Mouse (Mus musculus) brain, embryonic 14.5 days (tissue): ENCODE measurements around the gene Upk3a. TPM values are rescaled to one million over a fixed set of nuclear protein-coding genes. Genes with fewer than 3 reads are reported as not detected.
A peak's percentile ranks its signal among the peaks of the same experiment; 100 is the strongest.

ENCODE experiments used
- DNase-seq: peaks from one replicate; pipeline ENCODE4 v3.0.0-alpha.2; 2011; ENCODE audit warnings: low read depth
- CTCF ChIP-seq: fragments of 200-500 bp; IDR thresholded peaks from 2 replicates; pipeline ENCODE4 v1.5.1; 2012; ENCODE audit warnings: inconsistent platforms, mild to moderate bottlenecking, moderate library complexity, borderline replicate concordance; ENCODE audit not compliant: insufficient read depth, insufficient read length; ENCODE audit errors: extremely low read depth
- POLR2A ChIP-seq: fragments of 200-500 bp; IDR thresholded peaks from 2 replicates; pipeline ENCODE4 v1.6.1; 2012; ENCODE audit warnings: mild to moderate bottlenecking, inconsistent platforms, borderline replicate concordance; ENCODE audit not compliant: poor library complexity, insufficient read depth, insufficient read length, severe bottlenecking; ENCODE audit errors: extremely low read depth
- polyA plus RNA-seq: library from polyadenylated mRNA; depleted of rRNA; stranded (reverse); fragments of >200 nt; gene quantifications from 2 replicates; pipeline ENCODE4 v1.2.3, GENCODE M21; 2012; rRNA removed

Gene Upk3a
- polyA plus RNA-seq, 1 experiment, result 0.53 TPM

- DNase-seq, result peak; percentile 22
- TF ChIP-seq CTCF, result no peak
- no peak for TF ChIP-seq POLR2A
Measured at GRCm38 (mm10) chr15:85037343-85037690, 20.4 kb downstream of the Upk3a start.

GRCm38 (mm10) chr15:85041546-85042225, 24.7 kb downstream of the Upk3a start:
- no peak for TF ChIP-seq POLR2A
- TF ChIP-seq CTCF, result no peak
- DNase-seq, result no peak

- TF ChIP-seq POLR2A, result no peak
- TF ChIP-seq CTCF, result peak; percentile 57; the same call in 1 of the 2 replicates
- peak; percentile 94 for DNase-seq
Measured at GRCm38 (mm10) chr15:85042361-85042954, 25.5 kb downstream of the Upk3a start.

GRCm38 (mm10) chr15:85043116-85043515, 26.2 kb downstream of the Upk3a start:
- no peak for TF ChIP-seq POLR2A
- TF ChIP-seq CTCF, result no peak
- DNase-seq, result no peak

- DNase-seq, result no peak
- TF ChIP-seq POLR2A (no peak), CTCF (no peak)
Measured at GRCm38 (mm10) chr15:85043761-85044160, 26.8 kb downstream of the Upk3a start.

GRCm38 (mm10) chr15:85046230-85046950, 29.4 kb downstream of the Upk3a start:
- TF ChIP-seq CTCF (no peak), POLR2A (no peak)

GRCm38 (mm10) chr15:85047865-85048264, 30.9 kb downstream of the Upk3a start:
- DNase-seq, result no peak
- TF ChIP-seq CTCF (no peak), POLR2A (no peak)

More at GRCm38 (mm10) chr15:85046230-85046950, 29.4 kb downstream of the Upk3a start:
- DNase-seq, result no peak

- TF ChIP-seq CTCF, result no peak
- TF ChIP-seq POLR2A, result no peak
Measured at GRCm38 (mm10) chr15:85049758-85050157, 32.8 kb downstream of the Upk3a start.

GRCm38 (mm10) chr15:85054098-85054497, 37.2 kb downstream of the Upk3a start:
- no peak for DNase-seq
- TF ChIP-seq POLR2A (no peak), CTCF (no peak)

More at GRCm38 (mm10) chr15:85049758-85050157, 32.8 kb downstream of the Upk3a start:
- no peak for DNase-seq

- TF ChIP-seq POLR2A (no peak), CTCF (no peak)
- DNase-seq, result no peak
Measured at GRCm38 (mm10) chr15:85055186-85055585, 38.2 kb downstream of the Upk3a start.

- no peak for DNase-seq
- TF ChIP-seq POLR2A, result no peak
Measured at GRCm38 (mm10) chr15:85063421-85063820, 46.5 kb downstream of the Upk3a start.

- DNase-seq, result peak; percentile 82
- TF ChIP-seq POLR2A, result no peak
- peak; percentile 68; the same call in 1 of the 2 replicates for TF ChIP-seq CTCF
Measured at GRCm38 (mm10) chr15:85070561-85070960, 53.6 kb downstream of the Upk3a start.

Other genes with a start within 250 kb of the Upk3a start
- 105 and 130 TPM in 2 replicates for gene Phf21b, start 161.1 kb upstream of the Upk3a start, polyA plus RNA-seq
- gene Gm29666, start 97.1 kb upstream of the Upk3a start, polyA plus RNA-seq, result 1.0 and 1.4 TPM in 2 replicates
- gene Nup50, start 93.7 kb upstream of the Upk3a start, polyA plus RNA-seq, result 16.6 and 24.5 TPM in 2 replicates
- gene 5031439G07Rik, start 28.6 kb upstream of the Upk3a start, polyA plus RNA-seq, result 39.4 and 69.9 TPM in 2 replicates
- gene Fam118a, start 11.8 kb downstream of the Upk3a start, polyA plus RNA-seq, result 14.3 and 15.9 TPM in 2 replicates
- gene Smc1b, start 114.8 kb downstream of the Upk3a start, polyA plus RNA-seq, result 0.04 and 0.14 TPM in 2 replicates
- 0.47 and 0.59 TPM in 2 replicates for gene Ribc2, start 114.9 kb downstream of the Upk3a start, polyA plus RNA-seq
- gene Fbln1, start 188.8 kb downstream of the Upk3a start, polyA plus RNA-seq, result 52.7 and 59.3 TPM in 2 replicates